Mouse (Mus musculus) c-Kit-positive CD71-negative TER-119-negative erythroid progenitor cells, embryonic 14.5 days (primary cell): ENCODE data around the gene Ube2z.

Source experiments
- DNase-seq: peaks from one replicate; pipeline ENCODE4 v3.0.0-alpha.2; 2013; ENCODE audit warnings: low read depth

Ube2z gene

GRCm38 (mm10) chr11:96058309-96058708 is 6.9 kb downstream of the Ube2z start:
- no peak for DNase-seq

DNA sequence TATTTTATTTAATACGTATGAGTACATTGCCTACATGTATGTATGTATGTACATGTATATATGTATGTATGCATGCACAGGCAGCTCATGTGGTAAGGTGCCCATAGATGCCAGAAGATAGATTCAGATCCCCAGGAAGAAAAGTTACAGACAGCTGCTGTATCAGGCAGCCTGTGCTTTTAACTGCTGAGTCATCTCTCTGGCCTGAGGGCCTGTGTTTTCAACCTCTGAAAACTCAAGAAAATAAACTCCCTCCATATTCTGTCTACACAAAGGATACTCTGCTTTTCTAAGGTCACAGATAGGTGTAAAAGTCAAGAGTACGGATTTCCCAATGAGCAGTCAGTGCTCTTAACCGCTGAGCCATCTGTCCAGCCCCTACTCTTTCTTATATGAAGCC is 14.3 kb downstream of the Ube2z start:
- DNase-seq: no peak

DNA sequence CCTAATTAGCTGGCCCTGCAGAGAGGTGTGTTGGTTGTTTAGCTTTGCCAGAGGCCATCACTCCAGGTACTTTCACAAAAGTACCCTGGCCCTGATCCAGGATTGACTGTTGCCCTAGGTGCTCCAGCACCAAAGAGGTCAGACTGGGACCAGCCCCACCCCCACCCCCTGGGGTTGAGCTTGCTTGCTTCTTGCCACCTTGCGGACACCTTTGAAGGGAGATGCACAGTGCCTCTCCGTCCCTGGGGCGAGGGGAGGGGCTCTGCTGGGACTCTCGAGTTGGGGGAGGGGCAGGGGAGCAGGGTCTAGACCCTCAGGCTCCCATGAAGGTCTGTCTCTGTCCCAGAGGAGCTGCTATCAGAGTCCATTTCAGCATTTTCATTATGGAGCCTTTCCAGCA is 15.2 kb downstream of the Ube2z start:
- no peak for DNase-seq

- DNase-seq: no peak
Measured at GRCm38 (mm10) chr11:96047469-96048373, 17.5 kb downstream of the Ube2z start.

DNA sequence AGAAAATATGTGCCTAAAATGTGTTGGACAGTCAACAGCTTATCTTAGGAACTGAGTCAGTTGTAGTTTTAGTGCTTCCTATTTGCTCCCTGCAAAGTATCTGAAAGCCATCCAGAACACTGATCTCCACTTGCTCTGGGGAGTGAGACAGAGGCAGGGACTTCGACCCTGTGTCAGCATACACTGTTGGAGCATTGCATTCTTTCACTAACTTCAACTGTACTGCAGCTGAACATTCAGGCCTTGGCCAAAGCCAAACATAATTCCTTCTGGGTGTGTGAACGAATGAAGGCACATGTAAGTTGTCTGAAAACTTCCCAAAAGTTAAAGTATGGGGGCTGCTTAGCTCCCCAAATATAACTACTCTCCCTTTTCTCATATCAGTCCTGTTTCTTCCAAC is 18.4 kb downstream of the Ube2z start:
- no peak for DNase-seq

- DNase-seq: no peak
Measured at GRCm38 (mm10) chr11:96046028-96046427, 19.2 kb downstream of the Ube2z start.

DNA sequence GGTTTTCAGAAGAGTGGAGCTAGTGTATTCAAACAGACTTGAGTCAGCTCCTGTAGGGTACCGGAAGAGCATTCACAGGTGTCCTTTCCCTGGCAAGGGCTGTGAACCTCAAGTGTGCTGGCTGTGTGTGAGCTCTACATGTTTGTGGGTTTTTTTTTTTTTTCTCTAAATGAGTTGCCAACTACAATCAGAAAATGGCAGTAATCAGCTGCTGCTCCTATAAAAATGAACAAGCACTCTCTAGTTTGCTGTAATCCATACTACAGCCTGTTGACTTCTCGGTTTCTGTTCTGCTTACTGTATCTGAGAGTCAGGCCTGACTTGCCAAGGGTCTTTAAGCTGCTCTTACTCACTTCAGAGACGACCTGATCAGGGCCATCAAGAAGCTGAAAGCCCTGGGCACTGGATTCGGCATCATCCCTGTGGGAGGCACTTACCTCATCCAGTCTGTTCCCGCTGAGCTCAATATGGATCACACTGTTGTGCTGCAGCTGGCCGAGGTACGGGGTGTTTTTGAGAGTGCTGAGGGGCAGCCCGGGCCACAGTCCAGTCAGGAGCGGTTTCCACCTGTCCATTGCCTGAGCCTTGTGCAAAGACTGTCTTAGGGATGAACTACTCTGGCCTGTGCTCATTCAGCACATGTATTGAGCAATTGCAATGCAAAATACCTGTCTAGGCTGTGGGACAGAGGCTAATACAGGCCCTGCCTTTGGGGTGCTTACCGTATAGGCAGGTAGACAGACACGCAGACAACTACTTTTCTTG is 20.2 kb downstream of the Ube2z start:
- no peak for DNase-seq

- DNase-seq: no peak
Measured at GRCm38 (mm10) chr11:96038560-96038959, 26.6 kb downstream of the Ube2z start.

GRCm38 (mm10) chr11:96037499-96037898 is 27.7 kb downstream of the Ube2z start:
- DNase-seq: no peak

GRCm38 (mm10) chr11:96035133-96035532 is 30.1 kb downstream of the Ube2z start:
- DNase-seq: no peak

GRCm38 (mm10) chr11:96034596-96035052 is 30.6 kb downstream of the Ube2z start, which contains the start of gene Snf8:
Gene Snf8, plus strand, starts transcription at chr11:96034885.
- peak; percentile 93 for DNase-seq

- DNase-seq: peak; percentile 31
Measured at GRCm38 (mm10) chr11:96034116-96034515, 31.1 kb downstream of the Ube2z start.

DNA sequence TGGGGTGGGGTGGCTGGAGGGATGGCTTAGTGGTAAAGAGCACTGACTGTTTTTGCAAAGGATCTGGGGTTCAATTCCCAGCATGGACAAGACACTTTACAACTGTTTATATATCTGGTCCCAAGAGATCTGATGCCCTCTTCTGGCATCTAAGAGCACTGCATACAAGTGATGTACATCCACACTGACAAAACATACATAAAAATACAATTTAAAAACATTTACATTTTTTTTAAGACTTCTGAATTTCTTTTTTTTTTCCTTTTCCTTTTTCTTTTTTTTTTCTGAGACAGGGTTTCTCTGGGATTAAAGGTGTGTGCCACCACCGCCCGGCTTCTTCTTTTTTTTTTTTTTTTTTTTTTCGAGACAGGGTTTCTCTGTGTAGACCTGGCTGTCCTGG is 31.9 kb downstream of the Ube2z start:
- peak; percentile 26 for DNase-seq

DNA sequence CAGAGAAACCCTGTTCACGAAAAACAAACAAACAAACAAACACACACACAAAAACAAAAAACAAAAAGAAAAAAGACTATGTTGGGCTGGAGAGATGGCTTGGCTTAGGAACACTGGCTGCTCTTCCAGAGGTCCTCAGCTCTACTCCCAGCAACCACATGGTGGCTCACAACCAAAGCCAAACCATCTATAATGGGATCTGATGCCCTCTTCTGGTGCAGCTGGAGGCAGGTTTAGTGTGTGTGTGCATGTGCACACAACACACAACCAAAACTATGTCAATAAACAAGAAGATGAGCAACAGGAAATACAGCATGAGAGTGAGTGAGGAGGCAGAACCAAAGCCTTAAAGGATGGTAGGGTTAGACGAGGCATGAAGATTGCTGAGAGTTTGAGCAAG is 33.5 kb downstream of the Ube2z start:
- DNase-seq: no peak

GRCm38 (mm10) chr11:96030571-96030970 is 34.6 kb downstream of the Ube2z start:
- DNase-seq: no peak

DNA sequence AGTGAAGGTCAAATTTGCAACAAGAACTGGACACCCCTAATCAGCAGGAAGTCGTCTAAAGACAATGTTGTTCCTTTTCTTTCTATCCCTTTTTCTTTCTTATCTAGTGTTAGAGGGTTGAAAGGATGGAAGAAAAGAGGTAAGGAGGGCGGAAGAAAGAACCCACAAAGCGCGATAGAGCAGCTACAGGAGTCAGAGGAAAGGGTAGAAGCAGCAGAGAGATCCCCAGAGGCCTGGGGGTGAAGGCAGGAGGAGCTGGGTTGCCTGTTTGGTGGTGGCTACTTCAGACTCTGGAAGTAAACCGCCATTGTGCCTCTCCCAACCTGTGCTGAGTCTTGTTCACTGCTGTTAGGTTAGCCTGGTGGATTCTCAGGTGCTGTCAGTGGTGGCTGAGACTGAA is 37.1 kb downstream of the Ube2z start:
- no peak for DNase-seq

- DNase-seq: no peak
Measured at GRCm38 (mm10) chr11:96020622-96021021, 44.6 kb downstream of the Ube2z start.

DNA sequence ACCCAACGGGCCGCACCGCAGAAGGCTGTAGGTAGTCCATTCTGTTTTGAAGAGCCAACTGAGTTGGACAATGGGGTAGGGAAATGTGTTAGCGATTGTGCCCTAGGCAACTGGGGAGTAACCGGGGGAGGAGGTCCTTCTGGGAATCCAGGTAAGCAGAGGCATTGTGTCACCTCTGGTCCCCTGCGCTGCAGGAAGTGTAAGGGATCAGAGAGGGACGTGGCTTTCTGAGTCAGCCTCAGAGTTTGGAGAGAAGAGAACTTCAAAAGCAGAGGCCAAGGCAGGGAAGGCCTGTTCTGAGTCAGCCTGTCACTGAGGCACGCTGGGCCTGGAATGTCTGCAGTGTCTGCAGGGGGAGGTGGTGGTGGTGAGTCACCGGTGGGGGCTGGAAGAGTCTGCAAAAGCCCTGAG is 47.2 kb downstream of the Ube2z start:
- no peak for DNase-seq

DNA sequence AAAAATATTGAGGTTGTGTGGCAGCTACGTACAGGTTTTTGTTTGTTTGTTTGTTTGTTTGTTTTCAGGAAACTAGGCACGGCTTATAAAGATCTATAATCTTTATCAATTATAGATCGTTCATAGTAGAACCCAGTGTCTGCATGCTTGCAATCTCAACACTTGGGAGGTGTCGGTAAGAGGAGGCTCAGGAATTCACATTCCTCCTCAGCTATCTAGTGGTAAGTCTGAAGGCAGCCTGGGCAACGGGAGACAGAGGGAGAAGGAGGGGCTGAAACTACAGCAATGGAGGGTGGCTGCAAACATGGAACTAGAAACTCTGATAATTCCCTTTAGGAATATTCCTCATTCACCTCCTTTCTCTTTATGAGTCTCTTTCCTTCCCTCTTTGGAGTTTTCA is 49.8 kb downstream of the Ube2z start:
- no peak for DNase-seq

GRCm38 (mm10) chr11:96011982-96012381 is 53.2 kb downstream of the Ube2z start:
- no peak for DNase-seq

DNA sequence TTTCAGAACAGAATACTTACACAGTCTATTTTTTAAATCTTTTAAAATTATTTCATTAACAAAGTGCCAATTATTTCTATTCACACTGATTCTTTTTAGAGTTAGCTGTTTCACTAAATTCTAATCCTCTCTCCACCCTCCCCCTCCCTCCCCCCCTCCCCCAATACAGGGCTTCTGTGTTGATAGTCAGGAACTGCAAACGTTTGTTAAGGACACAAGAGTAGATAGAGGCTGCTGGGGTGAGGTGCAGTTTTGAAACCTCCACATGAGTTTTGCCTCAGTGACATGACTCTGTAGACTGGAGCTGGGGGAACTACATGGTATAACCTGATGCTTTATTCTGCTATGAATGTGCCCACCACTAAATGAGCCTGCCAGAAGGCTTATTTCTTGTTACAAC is 56.4 kb downstream of the Ube2z start:
- DNase-seq: no peak

DNA sequence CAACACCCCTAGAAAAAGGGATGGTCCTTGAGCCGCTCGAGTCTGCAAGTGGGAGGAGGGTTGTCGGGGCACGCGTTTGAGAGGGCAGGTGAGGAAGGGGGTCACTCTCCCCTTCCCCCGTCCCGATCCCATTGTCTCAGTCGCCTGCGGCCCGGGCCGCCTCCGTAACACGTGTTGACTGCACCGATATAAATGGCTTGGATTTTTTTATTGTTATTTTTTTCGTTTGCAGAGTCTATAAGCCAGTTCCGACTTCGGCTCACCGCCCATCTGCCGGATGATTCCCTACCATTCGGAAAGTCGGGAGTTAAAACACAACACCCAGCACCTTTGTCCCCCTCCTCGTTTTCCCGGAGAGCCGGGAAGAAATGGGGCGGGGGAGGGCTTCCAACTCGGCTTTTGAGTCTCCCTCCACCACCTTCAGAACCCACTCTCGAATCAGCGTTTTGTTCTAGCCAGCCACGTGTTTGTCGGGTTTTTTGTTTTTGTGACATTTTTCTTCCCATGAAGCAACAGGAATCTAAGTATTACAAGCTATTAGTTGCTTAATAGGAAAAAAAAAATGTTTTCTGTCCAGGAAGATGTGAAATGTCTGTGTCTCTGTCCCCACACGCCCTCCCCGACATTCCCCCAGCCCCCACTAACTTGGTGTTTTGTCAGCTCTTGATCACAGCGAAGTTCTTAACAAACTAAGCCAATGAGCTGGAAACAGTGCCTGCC is 57.5 kb downstream of the Ube2z start:
- DNase-seq: no peak
